ENCODE assay signal across 8 mouse cellular contexts in genomic region chr2:84737451-84737925, GRCm38 (mm10). TPM values are rescaled to one million over a fixed set of nuclear protein-coding genes. Genes with fewer than 3 reads are reported as not detected.
DNase-seq lines count a peak whose midpoint lies in the region; ATAC-seq lines count a peak whose summit lies in the region.

No protein-coding gene starts in this region.

- peaks cover 11% of the 10 kb centered on the region for H3K27me3 ChIP-seq in heart, embryonic 16.5 days (ENCODE audit: control insufficient read depth, insufficient read depth, low read length)
- no peaks in the 10 kb centered on the region for H3K27me3 ChIP-seq in hindbrain, embryonic 16.5 days (replicated peaks; ENCODE audit: control insufficient read depth, insufficient read depth, low read length)
- H3K27me3 ChIP-seq in midbrain, embryonic 11.5 days (ENCODE audit: control insufficient read depth, insufficient read depth, low read length) = no peaks in the 10 kb centered on the region

- no peak for ATAC-seq in heart, embryonic 16.5 days (replicated peaks; ENCODE audit: extremely low read depth, insufficient read depth, low FRiP score)
- no peak for ATAC-seq in hindbrain, embryonic 16.5 days
- ATAC-seq in midbrain, embryonic 11.5 days (ENCODE audit: low FRiP score) = peak; percentile 31

- intact Hi-C loops in left cerebral cortex, postnatal 36 days (cut with DNase I) = loop anchor here (10.0 kb wide), 1 partner anchor 307 kb away; the partner anchor contains the start of gene Tnks1bp1

- peaks cover 49% of the 10 kb centered on the region for H3K4me1 ChIP-seq in heart, embryonic 16.5 days (ENCODE audit: control insufficient read depth, insufficient read depth, low read length)
- H3K4me1 ChIP-seq in hindbrain, embryonic 16.5 days (ENCODE audit: control insufficient read depth, insufficient read depth, low read depth, low read length) = peaks cover 66% of the 10 kb centered on the region
- H3K4me1 ChIP-seq in midbrain, embryonic 11.5 days (ENCODE audit: control insufficient read depth, insufficient read depth, low read length) = peaks cover 68% of the 10 kb centered on the region

- H3K4me2 ChIP-seq in heart, embryonic 16.5 days (ENCODE audit: low read depth, low read length) = peak overlapping the region; percentile 21; the same call in 1 of the 2 replicates
- peak overlapping the region; percentile 87 for H3K4me2 ChIP-seq in hindbrain, embryonic 16.5 days (ENCODE audit: low read length)
- H3K4me2 ChIP-seq in midbrain, embryonic 11.5 days = peak overlapping the region; percentile 43

- no peak overlapping the region for H3K9ac ChIP-seq in heart, embryonic 16.5 days (ENCODE audit: low read length)
- peak overlapping the region; percentile 25; the same call in 1 of the 2 replicates for H3K9ac ChIP-seq in hindbrain, embryonic 16.5 days (ENCODE audit: low read depth, low read length)
- peak overlapping the region; percentile 52 for H3K9ac ChIP-seq in midbrain, embryonic 11.5 days (ENCODE audit: low read length)

- DNase-seq in heart, adult 8-10 months (ENCODE audit: low spot score) = no peak
- peak; percentile 84 for DNase-seq in embryo, embryonic 11 days
- DNase-seq in midbrain, embryonic 11.5 days (ENCODE audit: low spot score, missing footprints) = peak; percentile 95
- DNase-seq in T-cell, adult 2 months (ENCODE audit: low spot score) = no peak
- DNase-seq in layer of hippocampus, postnatal 14 days (ENCODE audit: low spot score in 2 of 2) = no peak
- DNase-seq in left cerebral cortex, postnatal 36 days (ENCODE audit: low spot score in 2 of 2) = no peak

- H3K27ac ChIP-seq in heart, embryonic 16.5 days (ENCODE audit: low read length) = no peak overlapping the region
- no peak overlapping the region for H3K27ac ChIP-seq in hindbrain, embryonic 16.5 days (ENCODE audit: low read depth, low read length)
- peak overlapping the region; percentile 64 for H3K27ac ChIP-seq in midbrain, embryonic 11.5 days (ENCODE audit: low read depth, low read length)

- no peaks in the 10 kb centered on the region for H3K36me3 ChIP-seq in heart, embryonic 16.5 days (ENCODE audit: control insufficient read depth, insufficient read depth)
- H3K36me3 ChIP-seq in hindbrain, embryonic 16.5 days (ENCODE audit: control insufficient read depth, insufficient read depth, low read length) = no peaks in the 10 kb centered on the region
- H3K36me3 ChIP-seq in midbrain, embryonic 11.5 days (ENCODE audit: control insufficient read depth, insufficient read depth, low read length) = no peaks in the 10 kb centered on the region

- no peak overlapping the region for H3K4me3 ChIP-seq in heart, embryonic 16.5 days (ENCODE audit: low read length)
- H3K4me3 ChIP-seq in hindbrain, embryonic 16.5 days (ENCODE audit: low read length) = no peak overlapping the region
- no peak overlapping the region for H3K4me3 ChIP-seq in midbrain, embryonic 11.5 days (ENCODE audit: low read depth, low read length)

- 6% methylated on average over 8 of the region's 8 CpGs for WGBS in heart, embryonic 16.5 days
- WGBS in hindbrain, embryonic 16.5 days = 3% methylated on average over 8 of the region's 8 CpGs
- 4% methylated on average over 8 of the region's 8 CpGs for WGBS in midbrain, embryonic 11.5 days

- H3K9me3 ChIP-seq in heart, embryonic 16.5 days (replicated peaks; ENCODE audit: control insufficient read depth, low read length) = no peaks in the 10 kb centered on the region
- H3K9me3 ChIP-seq in hindbrain, embryonic 16.5 days (ENCODE audit: control insufficient read depth, low read length) = no peaks in the 10 kb centered on the region
- no peaks in the 10 kb centered on the region for H3K9me3 ChIP-seq in midbrain, embryonic 11.5 days (ENCODE audit: control insufficient read depth, low read length)

RNA-seq across cellular contexts. Expression of gene Ypel4, which starts 3.6 kb away (rescaled TPM):
- polyA plus RNA-seq in heart, embryonic 16.5 days (2015; fragmentation: Nextera tagmentation; extraction: Ambion mirVana) = 2.4 and 2.6 TPM in 2 replicates
- total RNA-seq in heart, adult 8-10 months (2022) = under 1 TPM; 0.46 to 0.84 (median 0.50) TPM
- polyA plus RNA-seq in hindbrain, embryonic 16.5 days (2015; fragmentation: Nextera tagmentation; extraction: Ambion mirVana) = 16.9 and 19.9 TPM in 2 replicates
- 13.6 and 14.2 TPM in 2 replicates for polyA plus RNA-seq in midbrain, embryonic 11.5 days (2014; fragmentation: Nextera tagmentation; extraction: Ambion mirVana)
- total RNA-seq in layer of hippocampus, postnatal 14 days (2021) = 10 to 100 TPM; 33.1 to 39.8 TPM
- total RNA-seq in left cerebral cortex, postnatal 36 days (2021) = 10 to 100 TPM; 65.8 to 94.6 TPM

RNA-seq across cellular contexts. Expression of gene Gm19426, which starts 6.0 kb away (rescaled TPM):
- 3.6 and 5.1 TPM in 2 replicates for polyA plus RNA-seq in heart, embryonic 16.5 days (2015; fragmentation: Nextera tagmentation; extraction: Ambion mirVana)
- total RNA-seq in heart, adult 8-10 months (2022) = 1 to 10 TPM; 1.2 to 1.8 (median 1.4) TPM
- polyA plus RNA-seq in hindbrain, embryonic 16.5 days (2015; fragmentation: Nextera tagmentation; extraction: Ambion mirVana) = 4.9 and 6.7 TPM in 2 replicates
- 4.5 and 6.5 TPM in 2 replicates for polyA plus RNA-seq in midbrain, embryonic 11.5 days (2014; fragmentation: Nextera tagmentation; extraction: Ambion mirVana)
- 1 to 10 TPM; 2.6 to 3.7 TPM for total RNA-seq in layer of hippocampus, postnatal 14 days (2021)
- total RNA-seq in left cerebral cortex, postnatal 36 days (2021) = 1 to 10 TPM; 1.2 to 1.7 TPM

RNA-seq across cellular contexts. Expression of gene Clp1, which starts 10.3 kb away (rescaled TPM):
- 17.9 and 19.5 TPM in 2 replicates for polyA plus RNA-seq in heart, embryonic 16.5 days (2015; fragmentation: Nextera tagmentation; extraction: Ambion mirVana)
- 1 to 10 TPM; 4.0 to 6.5 (median 4.6) TPM for total RNA-seq in heart, adult 8-10 months (2022)
- polyA plus RNA-seq in hindbrain, embryonic 16.5 days (2015; fragmentation: Nextera tagmentation; extraction: Ambion mirVana) = 18.7 and 20.5 TPM in 2 replicates
- 54.4 and 57.0 TPM in 2 replicates for polyA plus RNA-seq in midbrain, embryonic 11.5 days (2014; fragmentation: Nextera tagmentation; extraction: Ambion mirVana)
- total RNA-seq in layer of hippocampus, postnatal 14 days (2021) = 1 to 10 TPM; 6.7 TPM
- 10 to 100 TPM in 1 of 2 experiments, 1 to 10 TPM in 1; 6.6 to 10.5 TPM for total RNA-seq in left cerebral cortex, postnatal 36 days (2021)

RNA-seq across cellular contexts. Expression of gene Zdhhc5, which starts 22.5 kb away (rescaled TPM):
- 21.7 and 22.7 TPM in 2 replicates for polyA plus RNA-seq in heart, embryonic 16.5 days (2015; fragmentation: Nextera tagmentation; extraction: Ambion mirVana)
- total RNA-seq in heart, adult 8-10 months (2022) = 10 to 100 TPM; 59.4 to 67.2 (median 63.7) TPM
- polyA plus RNA-seq in hindbrain, embryonic 16.5 days (2015; fragmentation: Nextera tagmentation; extraction: Ambion mirVana) = 15.2 and 18.2 TPM in 2 replicates
- 22.4 and 23.9 TPM in 2 replicates for polyA plus RNA-seq in midbrain, embryonic 11.5 days (2014; fragmentation: Nextera tagmentation; extraction: Ambion mirVana)
- total RNA-seq in layer of hippocampus, postnatal 14 days (2021) = 10 to 100 TPM; 36.6 to 37.8 TPM
- 10 to 100 TPM; 42.1 to 48.9 TPM for total RNA-seq in left cerebral cortex, postnatal 36 days (2021)

RNA-seq across cellular contexts. Expression of gene Serping1, which starts 37.8 kb away (rescaled TPM):
- polyA plus RNA-seq in heart, embryonic 16.5 days (2015; fragmentation: Nextera tagmentation; extraction: Ambion mirVana) = 44.6 and 51.2 TPM in 2 replicates
- total RNA-seq in heart, adult 8-10 months (2022) = 10 to 100 TPM; 58.4 to 76.5 (median 69.2) TPM
- polyA plus RNA-seq in hindbrain, embryonic 16.5 days (2015; fragmentation: Nextera tagmentation; extraction: Ambion mirVana) = 40.8 and 42.3 TPM in 2 replicates
- polyA plus RNA-seq in midbrain, embryonic 11.5 days (2014; fragmentation: Nextera tagmentation; extraction: Ambion mirVana) = 37.0 and 39.2 TPM in 2 replicates
- 10 to 100 TPM in 1 of 2 experiments, 1 to 10 TPM in 1; 6.8 to 10.6 TPM for total RNA-seq in layer of hippocampus, postnatal 14 days (2021)
- total RNA-seq in left cerebral cortex, postnatal 36 days (2021) = 1 to 10 TPM; 5.3 to 7.7 TPM

Comparison
In these comparisons a context has a peak if more than half of its experiments do, and no peak if none do; other contexts are left out.
1. H3K4me2 ChIP-seq: peak in every context shown above with its lines; median percentile 87 in hindbrain, embryonic 16.5 days; 43 in midbrain, embryonic 11.5 days; 21 in heart, embryonic 16.5 days.
2. DNase-seq: peak in embryo, embryonic 11 days (single experiment) and midbrain, embryonic 11.5 days (single experiment); none in heart, adult 8-10 months (single experiment), T-cell, adult 2 months (single experiment), layer of hippocampus, postnatal 14 days (0 of 2) and left cerebral cortex, postnatal 36 days (0 of 2).
3. RNA of gene Ypel4, which starts 3.6 kb away (total RNA-seq): 65.8 to 94.6 TPM in left cerebral cortex, postnatal 36 days and 33.1 to 39.8 TPM in layer of hippocampus, postnatal 14 days; 0.46 to 0.84 TPM in heart, adult 8-10 months; every median in the first group is over 10 times any median in the second.